Mouse (Mus musculus): Measurements from ENCODE around the gene Stum. TPM values are rescaled to one million over a fixed set of nuclear protein-coding genes. Genes with fewer than 3 reads are reported as not detected.
"Not testable (repeated sequence)": the region's sequence is repeated elsewhere in the genome, so short reads cannot be mapped to it uniquely, and the experiment has no call there.

Stum gene
- total RNA-seq, 2 experiments from 2014 or later, result 166 to 167 TPM

DNA sequence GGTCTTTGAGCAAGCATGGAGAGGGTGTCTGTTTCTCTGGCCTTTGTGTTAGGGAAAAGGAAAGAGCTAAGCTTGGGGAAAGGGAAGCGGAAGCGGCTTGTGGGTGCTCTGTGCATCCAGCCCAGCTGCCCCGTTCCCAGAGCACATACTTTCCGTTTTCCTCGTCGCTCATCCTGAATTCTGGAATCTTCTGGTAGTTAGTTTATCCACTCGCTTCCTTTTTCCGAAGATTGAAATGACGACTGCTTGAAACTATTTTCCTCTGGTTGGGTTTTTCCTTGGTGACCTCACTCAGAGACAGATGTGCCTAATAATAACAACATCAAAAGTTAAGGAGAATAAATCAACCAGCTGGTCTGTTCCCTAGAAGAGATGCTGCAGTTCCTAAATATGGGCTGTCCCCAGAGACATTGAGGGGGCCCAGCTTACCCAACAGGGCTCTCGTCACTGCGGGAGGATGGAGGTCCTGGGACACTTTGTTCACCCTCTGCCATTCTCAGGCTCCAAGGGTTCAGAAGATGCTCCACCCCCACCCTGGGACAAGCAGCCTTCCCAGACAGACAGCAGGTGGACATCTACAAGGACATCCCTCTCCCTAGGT, 80.7 kb downstream of the Stum start:
- no peak overlapping the region for H3K4me3 ChIP-seq
- peak overlapping the region; percentile 83 for H3K27ac ChIP-seq
- intact Hi-C loops (cut with DNase I), result no loop called here
- TF ChIP-seq CTCF (IDR thresholded peaks at IDR 0.05), result no peak
- DNase-seq (ENCODE audit: extremely low spot score in 1 of 2, low spot score in 2 of 2), result no peak

- Histone ChIP-seq H3K27ac (no peak overlapping the region), H3K4me3 (no peak overlapping the region)
- TF ChIP-seq CTCF (IDR thresholded peaks at IDR 0.05), result no peak
- intact Hi-C loops (cut with DNase I), result no loop called here
- no peak for DNase-seq (ENCODE audit: extremely low spot score in 1 of 2, low spot score in 2 of 2)
Measured at GRCm38 (mm10) chr1:180401725-180402124, 81.6 kb downstream of the Stum start.

DNA sequence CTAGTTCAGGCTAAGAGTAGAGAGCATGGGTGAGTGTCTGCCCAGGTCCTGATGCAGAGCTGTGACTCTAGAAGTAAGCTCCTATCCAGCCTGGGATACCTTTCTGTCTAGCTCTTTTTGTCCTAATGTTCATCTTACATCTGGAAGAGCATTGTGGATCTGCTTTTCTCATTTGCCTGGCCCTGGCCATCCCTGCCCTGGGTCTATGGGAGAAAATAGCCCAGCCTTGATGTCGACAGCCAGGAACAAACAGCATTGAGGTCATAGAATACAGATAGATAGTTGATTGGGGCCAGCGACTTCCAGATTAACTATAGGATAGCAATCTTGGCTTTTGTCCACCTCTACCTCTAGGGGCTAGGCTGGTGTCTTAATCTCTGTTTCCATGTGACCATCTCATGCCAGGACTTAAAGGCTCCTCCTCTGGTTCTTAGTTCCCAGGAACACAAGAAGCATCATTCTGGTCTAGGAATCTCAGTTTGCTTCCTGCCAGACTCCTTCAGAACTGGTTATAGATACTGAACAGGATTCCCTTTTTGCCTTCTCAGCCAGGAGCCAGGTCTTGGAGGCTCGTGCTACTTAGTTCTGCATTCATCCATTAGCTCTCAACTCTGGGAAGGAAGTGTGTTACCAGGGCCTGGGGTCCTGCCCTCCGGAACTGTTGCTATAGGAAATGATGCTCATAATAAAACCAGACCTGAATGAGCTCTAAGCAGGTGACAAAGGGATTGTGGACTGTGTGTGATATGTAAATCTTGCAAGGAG, 82.4 kb downstream of the Stum start:
- intact Hi-C loops (cut with DNase I), result no loop called here
- no peak overlapping the region for H3K27ac ChIP-seq

DNA sequence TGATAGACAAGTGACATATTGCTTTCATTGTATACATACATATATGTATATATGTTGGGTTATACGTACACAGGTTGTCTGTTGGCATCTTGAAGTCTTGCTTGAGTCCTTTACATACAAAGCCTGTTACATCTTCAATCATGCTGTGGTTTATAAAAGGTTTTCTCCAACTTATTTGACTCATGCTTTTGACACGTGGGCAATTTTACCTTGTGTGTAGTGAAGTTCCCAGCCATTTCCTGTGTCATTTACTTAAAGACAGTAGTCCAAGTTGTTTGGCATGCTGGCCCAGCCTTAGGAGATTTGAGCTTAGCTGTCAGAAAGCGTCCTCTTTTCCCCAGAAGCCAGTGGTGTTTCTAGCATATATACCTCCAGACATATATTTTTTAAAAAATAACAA, 84.9 kb downstream of the Stum start:
- TF ChIP-seq CTCF (IDR thresholded peaks at IDR 0.05), result no peak
- Histone ChIP-seq H3K4me3 (no peak overlapping the region), H3K27ac (no peak overlapping the region)
- intact Hi-C loops (cut with DNase I), result no loop called here
- no peak for DNase-seq (ENCODE audit: extremely low spot score in 1 of 2, low spot score in 2 of 2)

More for the DNA sequence above, 82.4 kb downstream of the Stum start:
- TF ChIP-seq CTCF (IDR thresholded peaks at IDR 0.05), result no peak
- no peak for DNase-seq (ENCODE audit: extremely low spot score in 1 of 2, low spot score in 2 of 2)
- H3K4me3 ChIP-seq, result no peak overlapping the region

DNA sequence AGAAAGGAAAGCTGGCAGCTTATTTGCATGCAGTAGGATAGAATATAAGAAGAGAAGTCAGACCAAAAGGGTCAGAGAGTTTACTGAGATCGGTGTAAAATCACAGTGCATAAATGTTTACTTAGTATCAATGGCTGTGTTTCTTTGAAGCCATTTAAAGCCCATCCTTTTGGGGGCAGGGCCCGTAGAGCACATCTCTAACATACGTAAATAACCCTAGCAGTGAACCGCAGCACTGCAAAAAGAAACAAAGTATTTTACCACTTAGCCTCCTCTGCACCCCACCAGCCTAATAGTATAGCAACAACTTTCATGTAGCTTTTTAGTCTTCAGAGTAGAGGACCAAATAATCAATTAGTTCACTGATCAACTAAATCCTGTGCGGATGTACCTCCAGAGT, 85.6 kb downstream of the Stum start:
- DNase-seq (ENCODE audit: extremely low spot score in 1 of 2, low spot score in 2 of 2), result no peak
- TF ChIP-seq CTCF (IDR thresholded peaks at IDR 0.05), result no peak
- Histone ChIP-seq H3K27ac (no peak overlapping the region), H3K4me3 (no peak overlapping the region)
- intact Hi-C loops (cut with DNase I), result no loop called here

- TF ChIP-seq CTCF (IDR thresholded peaks at IDR 0.05), result no peak
- no peak for DNase-seq (ENCODE audit: extremely low spot score in 1 of 2, low spot score in 2 of 2)
- no peak overlapping the region for H3K4me3 ChIP-seq
- intact Hi-C loops (cut with DNase I), result no loop called here
- peak overlapping the region; percentile 28; the same call in 1 of the 2 replicates for H3K27ac ChIP-seq
Measured at GRCm38 (mm10) chr1:180393873-180394272, 89.4 kb downstream of the Stum start.

GRCm38 (mm10) chr1:180393017-180393797, 90.1 kb downstream of the Stum start:
- intact Hi-C loops (cut with DNase I), result no loop called here
- no peak overlapping the region for H3K4me3 ChIP-seq
- peak overlapping the region; percentile 28; the same call in 1 of the 2 replicates for H3K27ac ChIP-seq

GRCm38 (mm10) chr1:180392137-180392798, 91.0 kb downstream of the Stum start:
- no peak for TF ChIP-seq CTCF (IDR thresholded peaks at IDR 0.05)
- intact Hi-C loops (cut with DNase I), result no loop called here
- no peak overlapping the region for H3K4me3 ChIP-seq
- H3K27ac ChIP-seq, result no peak overlapping the region
- DNase-seq (ENCODE audit: extremely low spot score in 1 of 2, low spot score in 2 of 2), result no peak

More at GRCm38 (mm10) chr1:180393017-180393797, 90.1 kb downstream of the Stum start:
- DNase-seq (ENCODE audit: extremely low spot score in 1 of 2, low spot score in 2 of 2), result no peak
- no peak for TF ChIP-seq CTCF (IDR thresholded peaks at IDR 0.05)

DNA sequence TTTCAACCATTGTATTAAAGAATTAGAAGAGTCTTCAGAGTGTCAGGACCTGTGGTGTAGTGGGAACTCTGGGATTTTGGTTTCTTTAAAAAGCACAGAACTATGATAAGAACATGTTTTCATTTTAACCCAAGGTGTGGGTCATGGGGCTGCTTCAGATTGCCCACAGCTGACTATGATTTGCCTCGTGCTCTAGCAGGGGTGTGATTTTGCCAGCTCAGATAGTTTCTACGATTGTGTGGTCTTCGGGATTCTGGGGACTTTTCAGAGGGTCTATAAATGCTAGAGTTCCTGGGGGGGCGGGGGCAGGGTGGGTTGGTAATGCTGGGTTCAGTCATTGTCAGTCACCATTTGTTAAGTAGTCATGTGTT, 91.7 kb downstream of the Stum start:
- no peak for DNase-seq (ENCODE audit: extremely low spot score in 1 of 2, low spot score in 2 of 2)
- H3K27ac ChIP-seq, result no peak overlapping the region
- intact Hi-C loops (cut with DNase I), result no loop called here
- H3K4me3 ChIP-seq, result no peak overlapping the region
- no peak for TF ChIP-seq CTCF (IDR thresholded peaks at IDR 0.05)

- Histone ChIP-seq H3K27ac (0 out of 2 replicates have a peak overlapping the region, but pooled peaks have one; percentile 18), H3K4me3 (no peak overlapping the region)
- no peak for DNase-seq (ENCODE audit: extremely low spot score in 1 of 2, low spot score in 2 of 2)
- TF ChIP-seq CTCF (IDR thresholded peaks at IDR 0.05), result no peak
- intact Hi-C loops (cut with DNase I), result no loop called here
Measured at GRCm38 (mm10) chr1:180390746-180391574, 92.3 kb downstream of the Stum start.

DNA sequence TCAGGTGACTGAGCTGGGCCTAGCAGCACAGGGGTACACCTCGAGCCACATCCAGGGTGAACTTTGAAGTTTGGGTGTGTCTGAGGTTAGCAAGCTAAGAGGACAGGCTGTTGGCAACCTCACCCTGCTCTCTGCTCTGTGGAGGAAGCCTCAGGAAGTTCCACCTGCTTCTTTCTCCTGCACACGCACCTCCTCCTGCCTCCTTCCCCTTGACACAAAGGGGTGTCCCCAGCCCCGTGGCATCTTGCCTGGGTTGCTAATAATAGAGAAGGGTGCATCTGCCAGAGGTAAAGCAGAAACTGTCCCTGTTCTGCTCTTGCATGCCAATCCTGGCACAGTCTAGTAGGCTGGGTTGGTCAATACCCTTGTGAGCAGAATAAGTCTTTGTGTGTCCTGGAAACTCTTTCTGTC, 93.0 kb downstream of the Stum start:
- intact Hi-C loops (cut with DNase I), result no loop called here
- 0 out of 2 replicates have a peak overlapping the region, but pooled peaks have one; percentile 18 for H3K27ac ChIP-seq
- no peak overlapping the region for H3K4me3 ChIP-seq
- DNase-seq (ENCODE audit: extremely low spot score in 1 of 2, low spot score in 2 of 2), result no peak
- TF ChIP-seq CTCF (IDR thresholded peaks at IDR 0.05), result no peak

- DNase-seq (ENCODE audit: extremely low spot score in 1 of 2, low spot score in 2 of 2); H3K27ac ChIP-seq; intact Hi-C loops (cut with DNase I); H3K4me3 ChIP-seq: not testable (repeated sequence)
Measured at GRCm38 (mm10) chr1:180389213-180389760, 94.0 kb downstream of the Stum start.
